Mouse (Mus musculus): Measurements from ENCODE around the gene Gtf2e1. TPM values are rescaled to one million over a fixed set of nuclear protein-coding genes. Genes with fewer than 3 reads are reported as not detected.

Gtf2e1 gene
- polyA plus RNA-seq (2017; shearing (Covaris generic)): 11.7 TPM

DNA sequence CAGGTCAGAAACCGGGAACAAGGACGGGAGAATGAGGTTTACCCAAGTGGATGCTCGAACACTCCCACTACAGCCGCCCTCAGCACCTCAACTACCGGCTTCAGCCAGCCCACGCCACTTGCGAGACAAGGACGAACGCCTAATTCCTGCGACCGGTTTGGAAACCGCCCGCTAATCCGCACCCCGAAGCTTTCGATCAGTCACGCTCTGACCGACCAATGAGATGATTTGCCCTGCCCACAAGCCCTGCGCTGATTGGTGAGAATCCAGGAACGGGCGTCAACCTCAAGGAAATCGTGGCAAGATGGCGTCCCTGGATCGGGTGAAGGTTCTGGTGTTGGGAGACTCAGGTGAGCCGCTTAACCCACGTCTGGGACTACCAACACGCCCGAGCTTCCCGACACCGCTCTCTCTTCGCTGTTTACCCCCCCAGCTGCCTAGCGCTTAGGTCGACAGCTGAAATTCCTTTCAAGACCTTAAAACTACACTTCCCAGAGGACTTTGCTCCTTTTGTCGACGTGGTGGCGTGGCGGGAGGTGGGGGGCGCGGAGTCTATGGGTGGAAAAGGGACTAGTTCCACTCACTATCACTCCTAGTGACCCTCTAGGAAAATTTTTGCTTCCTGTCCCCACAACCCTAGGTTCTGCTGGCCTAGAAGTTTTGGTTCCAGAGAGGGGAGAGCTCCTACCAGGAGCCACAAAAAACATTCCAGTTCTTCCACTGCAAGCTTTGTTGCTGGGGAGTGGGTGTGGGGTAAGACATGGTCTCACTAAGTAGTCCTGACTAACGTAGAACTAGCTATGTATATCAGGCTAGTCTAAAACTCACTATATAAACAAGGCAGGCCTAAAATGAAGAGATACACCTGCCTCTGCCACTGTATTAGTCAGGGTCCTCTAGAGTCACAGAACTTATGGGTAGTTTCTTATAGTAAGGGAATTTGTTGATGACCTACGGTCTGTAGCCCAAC lies at the start of gene Gtf2e1, which contains the start of gene Rabl3:
TSS of gene Gtf2e1 (minus strand) at position 179 of the 970 bp plus-strand sequence.
TSS of gene Rabl3 (plus strand) at position 275 of the 970 bp plus-strand sequence.

GRCm38 (mm10) chr16:37579994-37580393 lies 40.4 kb upstream of the Gtf2e1 start, which contains the start of gene Hgd:
Gene Hgd (plus strand): TSS chr16:37580153.

Other genes with a start within 250 kb of the Gtf2e1 start
- gene Stxbp5l, start 154.8 kb downstream of the Gtf2e1 start, polyA plus RNA-seq (2017; shearing (Covaris generic)): not detected
- 9.7 TPM for gene Rabl3, start 96 bp upstream of the Gtf2e1 start, polyA plus RNA-seq (2017; shearing (Covaris generic))
- not detected for gene Hgd, start 40.4 kb upstream of the Gtf2e1 start, polyA plus RNA-seq (2017; shearing (Covaris generic))
- 41.1 TPM for gene Ndufb4, start 114.7 kb upstream of the Gtf2e1 start, polyA plus RNA-seq (2017; shearing (Covaris generic))
- not detected for gene Fstl1, start 237.1 kb upstream of the Gtf2e1 start, polyA plus RNA-seq (2017; shearing (Covaris generic))